Mouse (Mus musculus): ENCODE data around the gene March4.

The March4 gene

GRCm38 (mm10) chr1:72436967-72437366 is 99.8 kb downstream of the March4 start:
- DNase-seq, result no peak

GRCm38 (mm10) chr1:72434510-72434909 is 102.2 kb downstream of the March4 start:
- DNase-seq, result no peak

GRCm38 (mm10) chr1:72432579-72432978 is 104.2 kb downstream of the March4 start:
- no peak for DNase-seq

- no peak for DNase-seq
Observed at GRCm38 (mm10) chr1:72429107-72429807, 107.5 kb downstream of the March4 start.

GRCm38 (mm10) chr1:72428526-72428925 is 108.2 kb downstream of the March4 start:
- no peak for DNase-seq

GRCm38 (mm10) chr1:72426456-72426855 is 110.3 kb downstream of the March4 start:
- no peak for DNase-seq

GRCm38 (mm10) chr1:72422121-72422520 is 114.6 kb downstream of the March4 start:
- DNase-seq, result no peak

GRCm38 (mm10) chr1:72420220-72420619 is 116.5 kb downstream of the March4 start:
- DNase-seq, result no peak

GRCm38 (mm10) chr1:72418744-72419655 is 117.7 kb downstream of the March4 start:
- DNase-seq, result no peak

GRCm38 (mm10) chr1:72414561-72415253 is 122.0 kb downstream of the March4 start:
- DNase-seq, result no peak

- DNase-seq, result no peak
Observed at GRCm38 (mm10) chr1:72414133-72414532, 122.6 kb downstream of the March4 start.

- no peak for DNase-seq
Observed at GRCm38 (mm10) chr1:72413205-72413604, 123.5 kb downstream of the March4 start.

GRCm38 (mm10) chr1:72411108-72411507 is 125.6 kb downstream of the March4 start:
- no peak for DNase-seq

GRCm38 (mm10) chr1:72409936-72410335 is 126.8 kb downstream of the March4 start:
- no peak for DNase-seq

GRCm38 (mm10) chr1:72406505-72407079 is 130.1 kb downstream of the March4 start:
- DNase-seq, result no peak

GRCm38 (mm10) chr1:72401331-72402069 is 135.2 kb downstream of the March4 start:
- no peak for DNase-seq

- DNase-seq, result no peak
Observed at GRCm38 (mm10) chr1:72400616-72401015, 136.1 kb downstream of the March4 start.

- DNase-seq, result no peak
Observed at GRCm38 (mm10) chr1:72399720-72400401, 136.9 kb downstream of the March4 start.

- no peak for DNase-seq
Observed at GRCm38 (mm10) chr1:72390420-72390819, 146.3 kb downstream of the March4 start.

GRCm38 (mm10) chr1:72383651-72384050 is 153.1 kb downstream of the March4 start:
- no peak for DNase-seq

GRCm38 (mm10) chr1:72383056-72383455 is 153.7 kb downstream of the March4 start:
- no peak for DNase-seq

GRCm38 (mm10) chr1:72380544-72380943 is 156.2 kb downstream of the March4 start:
- no peak for DNase-seq
